Mouse (Mus musculus): ENCODE results near the gene Ints11.

Ints11 gene

GRCm38 (mm10) chr4:155847591-155848352, 21.6 kb upstream of the Ints11 start:
- no peak for DNase-seq (ENCODE audit: low read depth, low spot score)

GRCm38 (mm10) chr4:155848434-155849095, 20.8 kb upstream of the Ints11 start:
- no peak for DNase-seq (ENCODE audit: low read depth, low spot score)

GRCm38 (mm10) chr4:155849391-155849790, 20.0 kb upstream of the Ints11 start:
- no peak for DNase-seq (ENCODE audit: low read depth, low spot score)

GRCm38 (mm10) chr4:155849792-155850451, 19.4 kb upstream of the Ints11 start:
- no peak for DNase-seq (ENCODE audit: low read depth, low spot score)

- DNase-seq (ENCODE audit: low read depth, low spot score), result no peak
Measured at GRCm38 (mm10) chr4:155851368-155851767, 18.0 kb upstream of the Ints11 start.

GRCm38 (mm10) chr4:155851951-155852411, 17.4 kb upstream of the Ints11 start:
- DNase-seq (ENCODE audit: low read depth, low spot score), result no peak

- DNase-seq (ENCODE audit: low read depth, low spot score), result no peak
Measured at GRCm38 (mm10) chr4:155853421-155853820, 15.9 kb upstream of the Ints11 start.

- DNase-seq (ENCODE audit: low read depth, low spot score), result no peak
Measured at GRCm38 (mm10) chr4:155854991-155855390, 14.4 kb upstream of the Ints11 start.

GRCm38 (mm10) chr4:155856071-155856470, 13.3 kb upstream of the Ints11 start:
- no peak for DNase-seq (ENCODE audit: low read depth, low spot score)

- no peak for DNase-seq (ENCODE audit: low read depth, low spot score)
Measured at GRCm38 (mm10) chr4:155856881-155857280, 12.5 kb upstream of the Ints11 start.

- no peak for DNase-seq (ENCODE audit: low read depth, low spot score)
Measured at GRCm38 (mm10) chr4:155859318-155859717, 10.0 kb upstream of the Ints11 start.

GRCm38 (mm10) chr4:155861787-155862186, 7.6 kb upstream of the Ints11 start:
- DNase-seq (ENCODE audit: low read depth, low spot score), result no peak

- no peak for DNase-seq (ENCODE audit: low read depth, low spot score)
Measured at GRCm38 (mm10) chr4:155863001-155863400, 6.3 kb upstream of the Ints11 start, which contains the start of gene Tas1r3. Gene Tas1r3 (minus strand): TSS chr4:155863362.

GRCm38 (mm10) chr4:155868614-155869298, 590 bp upstream of the Ints11 start:
- DNase-seq (ENCODE audit: low read depth, low spot score), result no peak

- DNase-seq (ENCODE audit: low read depth, low spot score), result no peak
Measured at GRCm38 (mm10) chr4:155871404-155871803, 2.1 kb downstream of the Ints11 start.

- no peak for DNase-seq (ENCODE audit: low read depth, low spot score)
Measured at GRCm38 (mm10) chr4:155883587-155883986, 14.2 kb downstream of the Ints11 start.

- no peak for DNase-seq (ENCODE audit: low read depth, low spot score)
Measured at GRCm38 (mm10) chr4:155886330-155886729, 17.0 kb downstream of the Ints11 start.

- no peak for DNase-seq (ENCODE audit: low read depth, low spot score)
Measured at GRCm38 (mm10) chr4:155887674-155888073, 18.3 kb downstream of the Ints11 start.

- no peak for DNase-seq (ENCODE audit: low read depth, low spot score)
Measured at GRCm38 (mm10) chr4:155888181-155888580, 18.8 kb downstream of the Ints11 start.

- DNase-seq (ENCODE audit: low read depth, low spot score), result no peak
Measured at GRCm38 (mm10) chr4:155889316-155889715, 20.0 kb downstream of the Ints11 start.

- DNase-seq (ENCODE audit: low read depth, low spot score), result no peak
Measured at GRCm38 (mm10) chr4:155891011-155891471, 21.7 kb downstream of the Ints11 start.

GRCm38 (mm10) chr4:155891551-155892001, 22.2 kb downstream of the Ints11 start, which contains the start of the genes Pusl1 and Acap3:
Gene Pusl1 (minus strand): TSS chr4:155891781.
Gene Acap3 (plus strand): TSS chr4:155891822.
- DNase-seq (ENCODE audit: low read depth, low spot score), result peak; percentile 91
